Mouse (Mus musculus) midbrain, embryonic 11.5 days (tissue): ENCODE results near the gene Sptbn1. TPM values are rescaled to one million over a fixed set of nuclear protein-coding genes. Genes with fewer than 3 reads are reported as not detected.

Source experiments
- ATAC-seq: fragments of 200-750 bp; cut with Nextera tagmentation; 2 replicates; pipeline ENCODE4 v1.8.0; 2017; ENCODE audit warnings: moderate TSS enrichment, moderate library complexity; ENCODE audit not compliant: low FRiP score
- DNase-seq: peaks from one replicate; pipeline ENCODE4 v3.0.0; 2015; ENCODE audit warnings: low spot score; ENCODE audit errors: missing footprints
- H3K27ac ChIP-seq: fragments of 300-500 bp; sonication (generic); 2 replicates; pipeline ENCODE4 v1.5.1; 2014; ENCODE audit warnings: low read depth, low read length
- H3K27me3 ChIP-seq: fragments of 300-500 bp; sonication (generic); 2 replicates; pipeline ENCODE4 v1.6.1; 2014; ENCODE audit warnings: mild to moderate bottlenecking, low read length, moderate library complexity, mixed read lengths; ENCODE audit not compliant: control insufficient read depth, insufficient read depth
- H3K36me3 ChIP-seq: fragments of 300-500 bp; sonication (generic); 2 replicates; pipeline ENCODE4 v1.6.1; 2014; ENCODE audit warnings: mild to moderate bottlenecking, low read length, moderate library complexity, mixed read lengths; ENCODE audit not compliant: control insufficient read depth, insufficient read depth
- H3K4me1 ChIP-seq: fragments of 300-500 bp; sonication (generic); 2 replicates; pipeline ENCODE4 v1.6.1; 2014; ENCODE audit warnings: low read length; ENCODE audit not compliant: control insufficient read depth, insufficient read depth
- H3K4me2 ChIP-seq: fragments of 300-500 bp; sonication (generic); 2 replicates; pipeline ENCODE4 v1.6.1; 2014; ENCODE audit warnings: mild to moderate bottlenecking, moderate library complexity
- H3K4me3 ChIP-seq: fragments of 300-500 bp; sonication (generic); 2 replicates; pipeline ENCODE4 v1.5.1; 2014; ENCODE audit warnings: low read depth, low read length
- H3K9ac ChIP-seq: fragments of 300-500 bp; sonication (generic); 2 replicates; pipeline ENCODE4 v1.6.1; 2014; ENCODE audit warnings: low read length
- H3K9me3 ChIP-seq: fragments of 300-500 bp; sonication (generic); 2 replicates; pipeline ENCODE4 v1.6.1; 2016; ENCODE audit warnings: low read length; ENCODE audit not compliant: control insufficient read depth
- WGBS: fragments of 180-500 bp; shearing (Covaris S2); extraction: QIAGEN DNeasy Blood & Tissue Kit; methylation state at CpG from one replicate; pipeline ENCODE4 v1.1.7; 2014; 5-methylcytosine and 5-hydroxymethylcytosine counted together
- polyA plus RNA-seq: library from polyadenylated mRNA; unstranded; fragments of >200 nt; fragmentation: Nextera tagmentation; extraction: Ambion mirVana; gene quantifications from 2 replicates; pipeline ENCODE4 v1.2.1, GENCODE M21; 2014

Gene Sptbn1
- polyA plus RNA-seq, 1 experiment from 2014 or later = 86.2 TPM

- ATAC-seq (no peak), DNase-seq (no peak)
- Histone ChIP-seq H3K4me1 (no peaks in the 10 kb centered on the region), H3K9ac (no peak overlapping the region), H3K27me3 (no peaks in the 10 kb centered on the region), H3K9me3 (no peaks in the 10 kb centered on the region), H3K4me3 (no peak overlapping the region), H3K27ac (no peak overlapping the region), H3K36me3 (peaks cover 8% of the 10 kb centered on the region), H3K4me2 (no peak overlapping the region)
- WGBS = 90% methylated on average over 6 of the region's 6 CpGs
Measured at GRCm38 (mm10) chr11:30143090-30143489, 124.9 kb downstream of the Sptbn1 start.

GRCm38 (mm10) chr11:30139165-30139826, 128.7 kb downstream of the Sptbn1 start:
- Histone ChIP-seq H3K9ac (no peak overlapping the region), H3K27me3 (no peaks in the 10 kb centered on the region), H3K27ac (no peak overlapping the region), H3K36me3 (peaks cover 16% of the 10 kb centered on the region), H3K4me3 (no peak overlapping the region), H3K4me2 (no peak overlapping the region), H3K9me3 (no peaks in the 10 kb centered on the region), H3K4me1 (no peaks in the 10 kb centered on the region)
- WGBS = 91% methylated on average over 17 of the region's 17 CpGs
- ATAC-seq = no peak
- no peak for DNase-seq

- Histone ChIP-seq H3K4me3 (no peak overlapping the region), H3K9ac (no peak overlapping the region), H3K4me1 (no peaks in the 10 kb centered on the region), H3K36me3 (peaks cover 16% of the 10 kb centered on the region), H3K27me3 (no peaks in the 10 kb centered on the region), H3K9me3 (no peaks in the 10 kb centered on the region), H3K27ac (no peak overlapping the region), H3K4me2 (no peak overlapping the region)
- DNase-seq (no peak), ATAC-seq (no peak)
- 90% methylated on average over 12 of the region's 12 CpGs for WGBS
Measured at GRCm38 (mm10) chr11:30137081-30137480, 130.9 kb downstream of the Sptbn1 start.

- Histone ChIP-seq H3K4me3 (no peak overlapping the region), H3K4me1 (no peaks in the 10 kb centered on the region), H3K4me2 (no peak overlapping the region), H3K27me3 (no peaks in the 10 kb centered on the region), H3K9ac (no peak overlapping the region), H3K27ac (no peak overlapping the region), H3K36me3 (peaks cover 17% of the 10 kb centered on the region), H3K9me3 (no peaks in the 10 kb centered on the region)
- 84% methylated on average over 1 of the region's 1 CpGs for WGBS
- ATAC-seq (no peak), DNase-seq (no peak)
Measured at GRCm38 (mm10) chr11:30134058-30134457, 133.9 kb downstream of the Sptbn1 start.

GRCm38 (mm10) chr11:30132581-30132980, 135.4 kb downstream of the Sptbn1 start:
- no peak for DNase-seq
- no peaks in the 10 kb centered on the region for H3K27me3 ChIP-seq
- H3K4me2 ChIP-seq = no peak overlapping the region
- peaks cover 15% of the 10 kb centered on the region for H3K36me3 ChIP-seq
- no peak overlapping the region for H3K27ac ChIP-seq
- 91% methylated on average over 6 of the region's 6 CpGs for WGBS
- no peak for ATAC-seq
- H3K9ac ChIP-seq = no peak overlapping the region
- no peaks in the 10 kb centered on the region for H3K9me3 ChIP-seq
- no peaks in the 10 kb centered on the region for H3K4me1 ChIP-seq
- H3K4me3 ChIP-seq = no peak overlapping the region

- H3K36me3 ChIP-seq = peaks cover 11% of the 10 kb centered on the region
- no peak overlapping the region for H3K4me2 ChIP-seq
- no peaks in the 10 kb centered on the region for H3K27me3 ChIP-seq
- no peaks in the 10 kb centered on the region for H3K9me3 ChIP-seq
- no peaks in the 10 kb centered on the region for H3K4me1 ChIP-seq
- H3K4me3 ChIP-seq = no peak overlapping the region
- H3K27ac ChIP-seq = no peak overlapping the region
- WGBS = 78% methylated on average over 4 of the region's 4 CpGs
- DNase-seq (no peak), ATAC-seq (no peak)
- H3K9ac ChIP-seq = no peak overlapping the region
Measured at GRCm38 (mm10) chr11:30131640-30132039, 136.3 kb downstream of the Sptbn1 start.

- Histone ChIP-seq H3K9ac (no peak overlapping the region), H3K9me3 (no peaks in the 10 kb centered on the region), H3K27me3 (no peaks in the 10 kb centered on the region), H3K4me2 (no peak overlapping the region), H3K4me3 (no peak overlapping the region), H3K4me1 (no peaks in the 10 kb centered on the region), H3K27ac (no peak overlapping the region), H3K36me3 (peaks cover 7% of the 10 kb centered on the region)
- no peak for ATAC-seq
- DNase-seq = no peak
- WGBS = 95% methylated on average over 7 of the region's 7 CpGs
Measured at GRCm38 (mm10) chr11:30129339-30129738, 138.6 kb downstream of the Sptbn1 start.

- H3K27me3 ChIP-seq = no peaks in the 10 kb centered on the region
- no peak overlapping the region for H3K4me3 ChIP-seq
- ATAC-seq = no peak
- no peak overlapping the region for H3K4me2 ChIP-seq
- no peaks in the 10 kb centered on the region for H3K9me3 ChIP-seq
- H3K36me3 ChIP-seq = peaks cover 7% of the 10 kb centered on the region
- H3K9ac ChIP-seq = no peak overlapping the region
- WGBS = 81% methylated on average over 1 of the region's 1 CpGs
- no peak overlapping the region for H3K27ac ChIP-seq
- DNase-seq = no peak
- no peaks in the 10 kb centered on the region for H3K4me1 ChIP-seq
Measured at GRCm38 (mm10) chr11:30126840-30127239, 141.1 kb downstream of the Sptbn1 start.

GRCm38 (mm10) chr11:30118038-30118437, 149.9 kb downstream of the Sptbn1 start:
- no peak overlapping the region for H3K4me3 ChIP-seq
- DNase-seq (no peak), ATAC-seq (no peak)
- WGBS = 99% methylated on average over 4 of the region's 4 CpGs
- H3K27ac ChIP-seq = no peak overlapping the region
- H3K4me2 ChIP-seq = no peak overlapping the region
- no peaks in the 10 kb centered on the region for H3K9me3 ChIP-seq
- H3K9ac ChIP-seq = no peak overlapping the region
- H3K36me3 ChIP-seq = peaks cover 23% of the 10 kb centered on the region
- no peaks in the 10 kb centered on the region for H3K4me1 ChIP-seq
- no peaks in the 10 kb centered on the region for H3K27me3 ChIP-seq
